Mouse (Mus musculus) midbrain, embryonic 12.5 days (tissue): Measurements from ENCODE around the gene Morc1. TPM values are rescaled to one million over a fixed set of nuclear protein-coding genes. Genes with fewer than 3 reads are reported as not detected.

ENCODE experiments used
- ATAC-seq: fragments of 200-750 bp; cut with Nextera tagmentation; 2 replicates; pipeline ENCODE4 v1.8.0; 2017; ENCODE audit warnings: low read depth, moderate TSS enrichment, moderate library complexity; ENCODE audit not compliant: low FRiP score
- H3K27ac ChIP-seq: fragments of 300-500 bp; sonication (generic); replicated peaks from 2 replicates; pipeline ENCODE4 v1.5.1; 2016; ENCODE audit warnings: mild to moderate bottlenecking
- H3K27me3 ChIP-seq: fragments of 300-500 bp; sonication (generic); 2 replicates; pipeline ENCODE4 v1.6.1; 2016; ENCODE audit warnings: mild to moderate bottlenecking
- H3K36me3 ChIP-seq: fragments of 300-500 bp; sonication (generic); 2 replicates; pipeline ENCODE4 v1.6.1; 2016
- H3K4me1 ChIP-seq: fragments of 300-500 bp; sonication (generic); 2 replicates; pipeline ENCODE4 v1.6.1; 2016
- H3K4me2 ChIP-seq: fragments of 300-500 bp; sonication (generic); replicated peaks from 2 replicates; pipeline ENCODE4 v1.6.1; 2016; ENCODE audit warnings: mild to moderate bottlenecking, moderate library complexity
- H3K4me3 ChIP-seq: fragments of 300-500 bp; sonication (generic); 2 replicates; pipeline ENCODE4 v1.5.1; 2016; ENCODE audit warnings: mild to moderate bottlenecking
- H3K9ac ChIP-seq: fragments of 300-500 bp; sonication (generic); replicated peaks from 2 replicates; pipeline ENCODE4 v1.6.1; 2016; ENCODE audit warnings: mild to moderate bottlenecking, moderate library complexity
- H3K9me3 ChIP-seq: fragments of 300-500 bp; sonication (generic); 2 replicates; pipeline ENCODE4 v1.6.1; 2016; ENCODE audit warnings: mild to moderate bottlenecking
- WGBS: fragments of 180-500 bp; shearing (Covaris S2); methylation state at CpG from one replicate; pipeline ENCODE4 v1.1.7; 2016; 5-methylcytosine and 5-hydroxymethylcytosine counted together
- polyA plus RNA-seq: library from polyadenylated mRNA; unstranded; fragments of >200 nt; fragmentation: Nextera tagmentation; extraction: Ambion mirVana; gene quantifications from 2 replicates; pipeline ENCODE4 v1.2.1, GENCODE M21; 2016

Gene Morc1
- 0.12 TPM in 1 of 2 replicates, not detected in the other for polyA plus RNA-seq

DNA sequence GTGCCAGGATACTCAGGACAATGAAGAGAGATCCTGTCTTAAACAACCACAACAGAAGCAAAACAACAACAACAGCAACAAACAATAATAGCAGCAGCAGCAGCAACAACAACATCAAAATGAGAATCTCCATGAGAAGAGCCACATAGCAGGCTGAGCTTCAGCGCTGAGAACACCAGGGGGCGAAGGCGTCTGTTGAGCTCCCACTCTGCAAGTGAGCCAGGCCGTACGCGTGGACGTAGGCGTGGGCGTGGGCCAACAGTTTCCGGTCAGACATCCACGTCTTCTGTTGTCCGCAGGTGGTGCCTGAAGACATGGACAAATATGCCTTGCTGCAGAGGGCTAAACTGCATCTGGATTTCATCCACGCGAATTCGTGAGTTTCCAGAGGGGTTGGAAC lies at the start of gene Morc1:
TSS of gene Morc1 (plus strand) at position 211 of the 400 bp plus-strand sequence.
- 94% methylated on average over 15 of the region's 15 CpGs for WGBS
- Histone ChIP-seq H3K4me2 (no peak within 1 kb of the TSS), H3K4me3 (no peak within 1 kb of the TSS), H3K9ac (no peak within 1 kb of the TSS), H3K4me1 (0 out of 2 replicates have a peak, but pooled peaks cover 3% of the 10 kb centered on the region), H3K27me3 (no peaks in the 10 kb centered on the region), H3K27ac (no peak within 1 kb of the TSS), H3K9me3 (no peaks in the 10 kb centered on the region), H3K36me3 (no peaks in the 10 kb centered on the region)
- ATAC-seq = no peak

DNA sequence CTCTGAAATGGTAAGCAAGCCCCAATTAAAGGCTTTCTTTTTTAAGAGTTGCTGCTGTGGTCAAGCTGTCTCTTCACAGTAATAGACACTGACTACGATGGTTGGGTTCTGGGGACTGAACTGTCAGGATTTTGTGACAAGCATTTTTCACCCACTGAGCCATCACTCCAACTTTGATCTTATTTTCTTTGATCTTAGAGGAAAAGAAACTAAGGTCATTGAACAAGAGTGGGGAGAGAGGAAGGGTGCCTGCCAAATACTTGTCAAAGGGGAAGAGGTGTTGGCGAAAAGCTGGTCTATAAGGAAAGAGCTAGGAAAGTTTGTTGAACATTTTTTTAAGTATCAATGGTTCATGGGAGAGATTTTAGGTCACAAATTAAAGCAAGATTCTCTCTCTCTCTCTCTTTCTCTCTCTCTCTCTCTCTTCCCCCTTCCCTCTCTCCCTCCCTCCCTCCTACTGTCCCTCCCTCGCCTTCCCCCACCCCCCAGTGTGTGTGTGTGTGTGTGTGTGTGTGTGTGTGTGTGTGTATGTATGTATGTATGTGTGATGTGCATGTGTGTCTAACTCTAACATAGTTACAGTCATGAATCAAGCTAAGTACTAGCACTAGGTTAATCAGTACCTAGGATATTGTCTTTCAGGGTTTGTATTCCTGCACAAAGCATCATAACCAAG lies 47.3 kb upstream of the Morc1 start:
- ATAC-seq = no peak
- H3K27me3 ChIP-seq = no peaks in the 10 kb centered on the region
- no peak overlapping the region for H3K27ac ChIP-seq
- H3K4me2 ChIP-seq = no peak overlapping the region
- no peak overlapping the region for H3K9ac ChIP-seq
- H3K9me3 ChIP-seq = no peaks in the 10 kb centered on the region
- H3K4me3 ChIP-seq = no peak overlapping the region
- WGBS = 76% methylated on average over 2 of the region's 3 CpGs
- no peaks in the 10 kb centered on the region for H3K36me3 ChIP-seq
- no peaks in the 10 kb centered on the region for H3K4me1 ChIP-seq

DNA sequence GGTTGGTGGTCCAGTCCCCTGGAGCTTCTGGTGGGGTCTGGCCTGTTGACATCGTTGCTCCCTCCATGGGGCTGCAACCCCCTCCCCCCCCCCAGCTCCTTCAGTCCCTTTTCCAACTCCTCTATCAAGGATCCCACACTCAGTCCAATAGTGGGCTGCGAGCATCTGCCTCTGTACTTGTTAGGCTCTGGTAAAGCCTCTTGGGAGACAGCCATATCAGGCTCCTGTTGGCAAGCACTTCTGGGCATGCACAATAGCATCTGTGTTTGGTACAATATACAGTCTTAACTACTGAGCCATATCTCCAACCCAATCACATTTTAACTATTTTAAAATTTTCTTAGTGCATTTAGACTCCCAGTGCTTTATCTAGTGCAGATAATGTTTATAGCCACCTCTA lies 44.1 kb upstream of the Morc1 start:
- WGBS = 82% methylated on average over 2 of the region's 2 CpGs
- no peaks in the 10 kb centered on the region for H3K27me3 ChIP-seq
- no peaks in the 10 kb centered on the region for H3K9me3 ChIP-seq
- no peak overlapping the region for H3K27ac ChIP-seq
- H3K4me1 ChIP-seq = no peaks in the 10 kb centered on the region
- no peak overlapping the region for H3K9ac ChIP-seq
- no peaks in the 10 kb centered on the region for H3K36me3 ChIP-seq
- H3K4me2 ChIP-seq = no peak overlapping the region
- H3K4me3 ChIP-seq = no peak overlapping the region
- ATAC-seq = no peak

DNA sequence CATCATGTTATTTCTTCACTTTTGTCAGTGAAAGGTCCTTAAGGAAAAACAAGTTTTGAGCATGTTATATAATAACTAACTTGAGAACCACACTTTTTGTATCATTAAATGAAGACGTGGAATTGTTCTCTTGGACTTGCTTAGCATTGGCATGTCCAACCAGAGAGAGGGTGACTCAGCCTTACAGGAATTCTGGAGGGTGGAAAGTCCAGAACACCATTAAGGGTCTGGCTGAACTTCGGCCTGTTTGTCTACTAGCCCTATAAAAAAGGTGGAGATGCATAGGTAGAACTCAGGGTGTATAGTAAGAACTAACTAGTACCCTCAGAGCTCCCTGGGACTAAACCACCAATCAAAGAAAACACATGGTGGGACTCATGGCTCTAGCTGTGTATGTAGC lies 35.8 kb upstream of the Morc1 start:
- Histone ChIP-seq H3K4me3 (no peak overlapping the region), H3K9me3 (no peaks in the 10 kb centered on the region), H3K4me2 (no peak overlapping the region), H3K9ac (no peak overlapping the region), H3K36me3 (no peaks in the 10 kb centered on the region), H3K27ac (no peak overlapping the region), H3K27me3 (no peaks in the 10 kb centered on the region), H3K4me1 (no peaks in the 10 kb centered on the region)
- 94% methylated on average over 2 of the region's 2 CpGs for WGBS
- no peak for ATAC-seq

DNA sequence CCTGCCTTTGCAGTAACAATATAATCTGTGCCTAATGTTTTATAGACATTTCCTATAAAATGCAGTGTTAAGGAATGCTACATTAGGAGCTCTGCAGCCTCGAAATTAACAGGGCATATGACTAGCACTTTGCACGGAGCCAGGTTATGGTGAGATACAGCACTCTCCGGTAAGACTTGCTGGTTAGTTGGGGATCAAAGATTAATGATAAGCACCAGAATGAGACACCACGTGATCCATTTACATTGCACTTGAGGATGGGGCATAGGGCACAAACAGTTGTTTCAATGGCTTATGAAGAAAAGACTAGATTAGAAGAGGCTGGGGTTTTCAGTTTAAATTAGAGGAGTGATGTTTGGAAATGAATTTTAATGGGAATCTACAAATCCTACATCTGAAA lies 28.1 kb upstream of the Morc1 start:
- no peaks in the 10 kb centered on the region for H3K9me3 ChIP-seq

DNA sequence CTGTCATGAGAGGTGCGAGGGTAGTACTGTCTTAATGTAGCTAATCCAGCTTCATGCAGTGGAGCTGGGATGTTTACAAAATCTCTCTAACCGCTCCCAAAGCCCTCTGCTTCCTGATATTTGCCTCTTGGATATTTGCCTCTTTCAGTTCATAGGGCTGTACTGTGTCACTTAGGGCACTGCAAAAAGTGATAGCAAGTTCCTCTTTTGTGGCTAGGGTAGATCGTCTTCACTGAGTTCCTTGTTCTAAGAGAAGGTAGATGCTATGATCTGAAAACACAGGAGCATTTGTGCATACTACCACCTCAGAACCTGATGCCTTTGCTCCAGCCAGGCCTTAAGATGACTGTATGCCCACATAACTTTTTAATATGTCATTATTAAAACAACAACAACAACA lies 27.6 kb upstream of the Morc1 start:
- Histone ChIP-seq H3K4me3 (no peak overlapping the region), H3K4me2 (no peak overlapping the region), H3K27ac (no peak overlapping the region), H3K4me1 (no peaks in the 10 kb centered on the region), H3K9me3 (no peaks in the 10 kb centered on the region), H3K27me3 (no peaks in the 10 kb centered on the region), H3K36me3 (no peaks in the 10 kb centered on the region), H3K9ac (no peak overlapping the region)
- ATAC-seq = no peak
- 92% methylated on average over 3 of the region's 3 CpGs for WGBS

More for the DNA sequence above, 28.1 kb upstream of the Morc1 start:
- Histone ChIP-seq H3K36me3 (no peaks in the 10 kb centered on the region), H3K4me3 (no peak overlapping the region), H3K4me2 (no peak overlapping the region), H3K27me3 (no peaks in the 10 kb centered on the region), H3K27ac (no peak overlapping the region), H3K4me1 (no peaks in the 10 kb centered on the region), H3K9ac (no peak overlapping the region)
- 80% methylated on average over 4 of the region's 4 CpGs for WGBS
- no peak for ATAC-seq

DNA sequence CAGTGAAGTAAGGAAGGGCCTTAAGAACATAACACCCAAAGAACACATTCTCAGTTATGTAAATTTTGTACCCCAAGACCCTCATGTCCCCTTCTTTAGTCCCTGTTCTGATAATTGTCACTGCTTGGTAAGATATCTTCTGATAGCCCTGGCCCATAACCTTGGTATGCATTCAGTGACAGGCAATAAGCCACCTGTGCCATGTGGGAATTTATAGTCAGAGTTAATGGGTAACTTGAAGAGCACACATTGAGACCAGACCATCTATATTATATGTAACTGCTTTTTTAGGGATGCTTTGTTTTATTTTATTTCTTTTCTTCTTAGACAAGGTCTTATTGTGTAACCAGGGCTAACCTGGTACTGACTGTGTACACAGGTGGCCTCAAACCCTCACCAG lies 27.0 kb upstream of the Morc1 start:
- ATAC-seq = no peak
- no peak overlapping the region for H3K4me2 ChIP-seq
- no peaks in the 10 kb centered on the region for H3K9me3 ChIP-seq

DNA sequence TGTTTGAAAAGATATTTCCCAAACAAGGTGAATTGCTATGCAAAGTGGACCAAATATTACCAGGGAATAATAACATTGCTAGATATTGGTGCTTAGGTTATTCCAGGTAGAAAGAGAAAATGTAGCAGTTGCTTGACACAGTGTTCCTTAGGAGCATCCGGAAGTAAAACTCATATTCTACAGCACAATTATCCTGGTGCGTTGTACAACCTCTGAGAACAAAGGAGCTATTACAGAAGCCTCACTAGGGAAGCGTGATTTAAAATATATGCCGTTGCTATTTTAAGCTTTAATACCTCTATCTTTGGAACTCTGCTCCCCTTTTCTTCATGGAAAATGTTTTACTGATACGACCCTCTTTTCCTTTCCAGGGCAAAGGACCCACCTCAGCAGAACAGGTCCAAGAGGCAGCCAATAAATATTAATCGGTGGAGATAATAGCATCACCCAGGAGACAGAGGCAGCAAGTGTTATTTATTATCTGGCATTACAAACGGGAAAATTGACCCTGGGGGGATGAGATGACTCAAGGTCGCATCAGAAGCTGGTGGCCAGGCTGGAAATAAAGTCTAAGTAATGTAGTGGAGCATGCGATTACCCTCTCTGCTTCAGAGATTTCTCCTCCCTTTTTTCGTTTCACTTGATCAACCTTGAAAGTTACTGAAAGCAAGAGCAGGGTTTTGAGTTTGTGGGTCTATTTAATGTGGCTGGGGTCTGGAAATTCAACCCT lies 25.2 kb upstream of the Morc1 start:
- no peaks in the 10 kb centered on the region for H3K9me3 ChIP-seq
- H3K4me2 ChIP-seq = no peak overlapping the region
- no peaks in the 10 kb centered on the region for H3K27me3 ChIP-seq
- no peaks in the 10 kb centered on the region for H3K36me3 ChIP-seq
- H3K4me3 ChIP-seq = no peak overlapping the region
- 49% methylated on average over 10 of the region's 10 CpGs for WGBS
- H3K27ac ChIP-seq = no peak overlapping the region
- H3K9ac ChIP-seq = no peak overlapping the region
- no peaks in the 10 kb centered on the region for H3K4me1 ChIP-seq
- no peak for ATAC-seq

More for the DNA sequence above, 27.0 kb upstream of the Morc1 start:
- Histone ChIP-seq H3K9ac (no peak overlapping the region), H3K27me3 (no peaks in the 10 kb centered on the region), H3K27ac (no peak overlapping the region), H3K36me3 (no peaks in the 10 kb centered on the region), H3K4me3 (no peak overlapping the region), H3K4me1 (no peaks in the 10 kb centered on the region)

DNA sequence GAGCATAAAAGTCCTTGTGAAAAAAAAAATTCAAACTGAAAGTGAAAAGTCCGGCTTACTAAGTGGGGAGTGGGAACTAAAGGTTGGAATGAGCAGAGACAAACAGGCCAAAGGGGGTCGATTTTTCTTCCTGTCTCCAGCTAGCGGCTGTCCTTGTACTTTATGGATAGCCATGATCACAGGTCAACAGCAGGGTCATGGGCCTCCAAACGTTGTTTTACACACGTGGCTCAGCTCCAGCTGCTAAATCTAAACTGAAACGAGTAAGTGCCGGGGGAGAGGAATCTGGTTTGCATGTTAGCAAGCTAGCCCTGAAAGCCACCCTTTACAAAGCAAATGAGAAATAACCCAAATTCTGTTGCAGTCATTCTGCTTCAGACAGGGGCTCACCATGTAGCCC lies 21.5 kb upstream of the Morc1 start:
- Histone ChIP-seq H3K4me1 (no peaks in the 10 kb centered on the region), H3K4me2 (no peak overlapping the region)

DNA sequence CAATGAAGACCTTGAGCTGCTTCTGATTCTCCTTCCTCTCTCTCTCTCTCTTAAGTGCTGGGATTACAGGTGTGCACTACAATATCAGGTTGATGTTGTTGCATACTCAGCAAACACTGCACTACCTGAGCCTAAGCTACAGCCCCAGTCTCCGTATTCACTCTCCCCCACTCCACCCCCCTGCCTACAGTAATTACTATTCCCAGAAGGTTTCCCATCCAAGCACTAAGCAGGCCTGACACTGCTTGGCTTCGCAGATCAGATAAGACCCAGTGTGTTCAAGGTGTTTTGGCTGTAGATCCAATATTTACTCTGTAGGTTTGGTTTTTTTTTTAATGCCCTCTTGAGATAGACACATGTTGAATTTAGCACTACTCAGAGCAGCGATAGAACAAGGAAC lies 20.9 kb upstream of the Morc1 start:
- WGBS = 83% methylated on average over 3 of the region's 3 CpGs
- no peaks in the 10 kb centered on the region for H3K36me3 ChIP-seq
- H3K27me3 ChIP-seq = no peaks in the 10 kb centered on the region
- ATAC-seq = no peak
- H3K27ac ChIP-seq = no peak overlapping the region
- no peaks in the 10 kb centered on the region for H3K4me1 ChIP-seq
- no peaks in the 10 kb centered on the region for H3K9me3 ChIP-seq
- H3K9ac ChIP-seq = no peak overlapping the region
- H3K4me2 ChIP-seq = no peak overlapping the region
- H3K4me3 ChIP-seq = no peak overlapping the region

More for the DNA sequence above, 21.5 kb upstream of the Morc1 start:
- Histone ChIP-seq H3K9me3 (no peaks in the 10 kb centered on the region), H3K36me3 (no peaks in the 10 kb centered on the region), H3K9ac (no peak overlapping the region), H3K27me3 (no peaks in the 10 kb centered on the region), H3K4me3 (no peak overlapping the region), H3K27ac (no peak overlapping the region)
- WGBS = 81% methylated on average over 7 of the region's 7 CpGs
- ATAC-seq = no peak

DNA sequence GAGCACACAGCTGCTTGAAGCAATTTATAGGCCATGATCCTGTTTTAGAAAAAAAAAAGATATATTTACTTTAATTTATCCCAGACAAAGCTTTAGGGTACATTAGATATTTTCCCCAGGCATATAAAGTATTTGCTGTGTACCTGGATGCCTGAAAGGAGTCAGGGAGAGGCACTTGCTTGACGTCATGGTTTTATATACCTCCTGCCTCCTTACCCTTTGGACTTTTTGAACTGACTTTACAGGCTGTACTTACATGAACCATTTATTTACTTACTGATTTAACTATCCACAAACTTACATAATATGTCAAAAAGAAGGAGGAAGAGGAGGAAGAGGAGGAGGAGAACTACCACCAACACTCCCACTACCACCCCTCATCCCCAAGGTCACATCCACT lies 18.8 kb upstream of the Morc1 start, which contains the start of gene Gm5485:
TSS of gene Gm5485 (minus strand) at position 171 of the 400 bp plus-strand sequence.
- no peak for ATAC-seq
- Histone ChIP-seq H3K4me1 (no peaks in the 10 kb centered on the region), H3K9me3 (no peaks in the 10 kb centered on the region), H3K4me2 (no peak within 1 kb of the TSS), H3K27ac (no peak within 1 kb of the TSS), H3K4me3 (no peak within 1 kb of the TSS), H3K9ac (no peak within 1 kb of the TSS), H3K36me3 (no peaks in the 10 kb centered on the region), H3K27me3 (no peaks in the 10 kb centered on the region)
- 82% methylated on average over 1 of the region's 1 CpGs for WGBS

DNA sequence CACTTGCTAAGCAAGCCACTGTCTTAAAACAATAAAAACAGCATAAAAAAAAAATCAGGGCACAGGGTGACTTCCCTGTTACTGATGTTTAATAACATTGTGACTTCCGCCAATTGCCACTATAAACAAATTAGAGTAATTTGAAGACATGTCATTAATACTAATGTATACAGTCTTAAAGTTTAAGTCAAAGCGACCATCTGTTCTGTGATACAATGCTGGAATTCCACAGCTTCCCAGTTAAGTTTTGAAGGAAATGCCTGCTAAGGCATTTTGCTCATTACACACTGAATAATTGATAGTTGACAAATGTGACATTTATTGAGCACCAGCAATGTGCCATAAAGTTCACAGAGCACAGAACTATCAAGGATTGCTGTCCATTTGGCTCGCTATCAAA lies 12.5 kb upstream of the Morc1 start:
- WGBS = 82% methylated on average over 3 of the region's 3 CpGs
- Histone ChIP-seq H3K4me1 (no peaks in the 10 kb centered on the region), H3K27me3 (no peaks in the 10 kb centered on the region), H3K27ac (no peak overlapping the region), H3K9me3 (no peaks in the 10 kb centered on the region), H3K36me3 (no peaks in the 10 kb centered on the region), H3K4me2 (no peak overlapping the region), H3K4me3 (no peak overlapping the region), H3K9ac (no peak overlapping the region)
- ATAC-seq = no peak
